Mouse (Mus musculus) Patski (cell line): Measurements from ENCODE around the gene Bcl2l11. TPM values are rescaled to one million over a fixed set of nuclear protein-coding genes. Genes with fewer than 3 reads are reported as not detected.
"Not testable (repeated sequence)": the region's sequence is repeated elsewhere in the genome, so short reads cannot be mapped to it uniquely, and the experiment has no call there.

Experiments used
- ATAC-seq: fragments of 100-300 bp; one replicate; pipeline ENCODE4 v1.8.0; 2021
- CTCF ChIA-PET: fragments of 350-600 bp; sonication (Branson Sonifier 250); formaldehyde crosslinking; loops from one replicate; lab custom pipeline; 2022; ENCODE audit warnings: inconsistent platforms; lab: Charles Lee
- POLR2A ChIA-PET: fragments of 350-600 bp; sonication (Branson Sonifier 250); formaldehyde crosslinking; loops from one replicate; lab custom pipeline; 2022; ENCODE audit warnings: antibody characterized with exemption, inconsistent platforms; lab: Charles Lee
- DNase-seq: peaks from one replicate; pipeline ENCODE4 v3.0.0-alpha.2; 2011; ENCODE audit warnings: low read depth, low spot score
- H3K27me3 ChIP-seq: fragments of 371-371 bp; one replicate; pipeline ENCODE4 v1.5.1; 2021
- CTCF ChIP-seq: fragments of 100-300 bp; IDR thresholded peaks from one replicate; pipeline ENCODE4 v1.5.1; 2021
- in situ Hi-C: fragments of 300-500 bp; cut with MboI; formaldehyde crosslinking; loops from 3 replicates; pipeline ENCODE4 v1.11.1; 2018; ENCODE audit warnings: low pct_unique_long_range_greater_than_20kb, mixed read lengths
- polyA plus RNA-seq: library from polyadenylated mRNA; unstranded; gene quantifications from one replicate; pipeline ENCODE4 v1.2.3, GENCODE M21; 2021

Bcl2l11 gene
- polyA plus RNA-seq, 1 experiment from 2014 or later, result 16.3 TPM

DNA sequence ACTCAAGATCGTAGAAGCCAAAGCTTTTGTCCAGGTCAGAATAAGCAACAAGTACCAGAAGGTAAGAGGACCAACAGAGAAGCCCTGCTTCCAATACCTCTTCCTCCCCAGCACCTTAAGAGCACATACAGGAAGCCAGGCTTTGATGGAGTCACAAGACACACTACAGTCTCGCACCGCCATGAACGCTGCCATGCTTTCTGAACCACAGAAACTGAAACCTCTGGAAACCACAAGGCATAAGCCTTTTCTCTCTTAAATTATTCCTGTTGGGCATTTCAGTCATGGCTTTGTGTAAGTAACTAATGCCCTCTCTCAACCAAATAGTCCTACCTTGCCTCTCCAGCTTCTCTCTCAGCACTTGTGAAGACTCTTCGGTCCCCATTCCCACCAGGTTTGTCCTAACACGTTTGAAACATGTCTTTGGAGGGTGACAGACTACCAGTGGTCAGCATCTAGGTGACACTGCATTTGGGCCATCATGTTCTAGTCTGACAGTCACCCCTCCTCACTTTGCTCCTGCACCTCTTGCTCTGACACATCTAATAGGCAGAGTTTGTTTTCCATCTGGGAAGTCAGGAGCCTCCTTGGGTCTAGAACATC, 35.5 kb upstream of the Bcl2l11 start:
- ChIA-PET CTCF (no interaction called here), POLR2A (no interaction called here)
- DNase-seq (no peak), ATAC-seq (no peak)
- TF ChIP-seq CTCF, result no peak
- in situ Hi-C loops, result no loop called here
- no peaks in the 10 kb centered on the region for H3K27me3 ChIP-seq

DNA sequence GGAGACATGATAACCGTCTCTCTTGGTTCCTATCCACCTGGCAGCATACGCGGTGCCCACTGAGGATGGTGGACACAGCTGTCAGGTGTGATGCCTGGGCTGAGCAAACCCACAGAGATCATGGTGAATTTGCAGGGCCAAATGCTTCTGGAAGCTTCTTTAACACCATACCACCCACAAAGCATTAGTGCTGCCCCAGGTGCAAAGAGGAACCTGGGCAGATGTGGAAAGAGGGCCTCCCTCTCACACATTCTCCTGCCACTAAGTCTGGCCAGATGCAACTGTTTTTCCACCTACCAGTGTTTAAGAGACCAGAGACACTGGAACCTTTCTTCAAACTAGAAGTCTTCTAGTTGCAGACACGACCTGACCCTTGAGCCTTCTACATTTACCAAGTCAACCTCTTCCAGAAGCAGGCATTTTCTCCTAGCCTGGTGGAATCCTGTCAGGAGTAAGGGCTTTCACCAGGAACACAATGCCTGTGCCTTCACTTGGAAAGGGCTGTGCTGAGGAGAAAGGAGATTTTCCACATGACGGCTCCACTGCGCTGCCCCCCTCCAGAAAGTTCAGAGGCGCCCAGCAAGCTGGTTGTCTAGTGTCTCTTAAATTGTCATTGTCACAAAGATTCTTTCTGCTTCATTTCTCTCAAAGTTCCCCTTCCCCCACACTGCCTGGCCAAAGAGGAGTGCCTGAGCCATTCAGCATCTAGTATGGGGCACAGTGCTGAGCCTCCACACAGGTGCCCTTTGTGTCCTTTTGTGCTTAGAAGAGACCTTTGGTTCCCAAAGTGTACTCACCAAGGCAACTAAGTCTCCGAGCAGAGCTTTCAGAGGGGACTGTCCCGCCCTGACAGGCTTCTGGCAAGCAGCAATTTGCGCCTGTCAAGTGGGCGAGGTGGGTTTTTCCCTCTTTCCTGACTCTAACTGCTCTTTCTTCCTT, 34.1 kb upstream of the Bcl2l11 start:
- ATAC-seq (no peak), DNase-seq (no peak)
- in situ Hi-C loops, result no loop called here
- no peaks in the 10 kb centered on the region for H3K27me3 ChIP-seq
- POLR2A ChIA-PET, result no interaction called here
- CTCF ChIA-PET, result no interaction called here
- TF ChIP-seq CTCF, result no peak

DNA sequence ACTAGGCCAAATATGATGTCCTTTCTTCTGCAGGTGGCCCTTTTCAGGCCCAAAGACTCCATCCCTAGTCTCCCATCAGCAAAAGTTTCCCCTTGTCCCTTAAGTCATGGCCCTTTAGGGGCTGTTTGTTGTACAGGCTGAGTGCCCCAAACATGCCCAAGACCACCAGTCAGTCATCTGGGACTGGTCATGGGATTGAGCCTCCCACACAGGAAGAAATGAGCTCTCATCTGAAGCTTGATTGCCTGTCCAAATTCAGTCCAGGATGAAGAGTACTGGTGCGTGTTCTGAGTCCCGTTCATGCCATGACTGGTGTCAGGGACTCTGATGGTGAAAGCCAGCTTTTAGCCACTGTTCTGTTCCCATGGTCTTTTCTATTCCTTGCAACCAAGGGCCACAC, 33.4 kb upstream of the Bcl2l11 start:
- in situ Hi-C loops, result no loop called here
- ATAC-seq, result no peak
- ChIA-PET POLR2A (no interaction called here), CTCF (interaction anchor here (1.1 to 1.6 kb wide), 2 partner anchors 12 to 20 kb away, joined by 3 read pairs; no protein-coding TSS in a partner anchor)
- TF ChIP-seq CTCF, result no peak
- no peaks in the 10 kb centered on the region for H3K27me3 ChIP-seq
- no peak for DNase-seq

DNA sequence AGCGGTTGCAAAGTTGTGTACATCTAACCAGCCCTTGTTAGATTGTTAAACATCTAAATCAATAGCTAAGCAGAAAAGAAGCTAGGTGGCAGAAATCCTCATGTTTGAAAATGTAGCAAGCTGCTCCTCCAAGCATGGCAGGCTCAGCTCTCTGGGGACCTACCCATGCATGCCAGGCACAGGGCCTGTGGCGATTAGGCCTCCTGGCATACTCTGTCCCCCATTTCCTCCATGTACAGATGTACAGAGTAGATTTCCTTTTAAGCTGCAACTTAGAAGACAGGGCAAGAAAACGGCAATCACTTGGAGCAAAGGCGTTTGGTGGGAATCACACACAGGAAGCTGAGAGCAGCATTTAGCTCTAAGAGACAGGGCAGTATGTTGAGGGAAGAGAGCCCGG, 31.6 kb upstream of the Bcl2l11 start:
- ATAC-seq (no peak), DNase-seq (no peak)
- POLR2A ChIA-PET, result no interaction called here
- no peaks in the 10 kb centered on the region for H3K27me3 ChIP-seq
- in situ Hi-C loops, result no loop called here
- TF ChIP-seq CTCF, result no peak
- CTCF ChIA-PET, result no interaction called here

DNA sequence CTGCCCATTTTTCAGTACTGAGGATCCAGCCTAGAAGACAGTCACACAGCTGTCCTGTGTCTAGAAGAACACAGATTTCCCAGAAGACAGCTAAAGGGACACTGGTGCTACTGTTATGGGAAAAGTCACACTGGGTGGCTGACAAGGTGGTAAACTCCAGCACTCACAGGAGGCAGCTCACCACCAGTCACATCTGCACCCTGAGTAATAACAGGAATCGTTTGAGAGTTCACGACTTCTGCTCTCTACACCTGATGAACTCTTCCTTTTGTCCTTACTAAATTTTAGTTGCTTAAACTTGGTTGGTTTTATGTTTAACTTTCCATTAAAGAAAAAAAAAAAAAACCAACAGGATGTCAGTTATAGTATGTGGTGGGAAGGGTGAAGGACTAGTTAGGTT, 31.2 kb upstream of the Bcl2l11 start:
- no peaks in the 10 kb centered on the region for H3K27me3 ChIP-seq
- POLR2A ChIA-PET, result no interaction called here
- CTCF ChIA-PET, result interaction anchor here (1.1 kb wide), 1 partner anchor 411 kb away, joined by 3 read pairs; no protein-coding TSS in a partner anchor
- no peak for TF ChIP-seq CTCF
- DNase-seq, result no peak
- in situ Hi-C loops, result no loop called here
- ATAC-seq, result no peak

DNA sequence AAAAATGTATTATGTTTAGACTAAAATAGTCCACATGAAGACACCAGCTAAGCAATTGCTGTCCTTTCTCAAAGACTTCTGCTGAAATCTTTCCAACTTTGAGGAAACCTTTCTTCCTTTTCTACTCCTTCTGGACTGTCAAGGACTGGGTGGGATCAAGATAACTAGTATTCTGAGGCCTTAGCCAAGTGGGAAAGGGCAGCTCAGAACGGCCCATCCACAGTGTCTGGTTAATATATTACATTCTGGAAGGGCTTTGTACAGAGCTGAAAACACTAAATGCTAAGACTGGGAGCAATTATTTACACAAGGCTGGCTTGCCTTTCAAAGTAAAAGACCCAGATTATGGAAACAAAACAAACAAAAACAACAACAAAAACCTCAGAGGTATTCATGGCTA, 30.6 kb upstream of the Bcl2l11 start:
- POLR2A ChIA-PET, result no interaction called here

DNA sequence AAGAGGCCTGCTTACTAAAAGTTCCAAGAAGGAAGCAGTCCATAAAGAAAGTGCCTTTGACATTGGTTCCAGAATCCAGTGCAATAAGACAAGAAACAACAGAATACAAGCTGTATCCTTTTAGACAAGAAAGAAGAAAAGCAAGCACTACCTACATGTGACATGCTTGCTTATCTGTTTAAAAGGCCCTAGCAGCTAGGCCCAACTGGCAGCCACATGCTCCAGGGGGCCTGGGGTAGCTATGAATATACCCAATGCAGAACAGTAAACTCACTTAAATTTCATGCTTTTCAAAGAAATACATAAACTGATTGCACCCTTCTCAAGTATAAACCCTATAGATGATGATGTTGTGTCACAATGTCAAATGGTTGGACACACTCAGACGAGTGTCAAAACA, 29.8 kb upstream of the Bcl2l11 start:
- peaks cover 9% of the 10 kb centered on the region for H3K27me3 ChIP-seq
- ChIA-PET POLR2A (no interaction called here), CTCF (interaction anchor here (1.1 kb wide), 1 partner anchor 27 kb away, joined by 3 read pairs; no protein-coding TSS in a partner anchor)
- no peak for DNase-seq
- in situ Hi-C loops, result no loop called here
- TF ChIP-seq CTCF, result no peak
- ATAC-seq, result no peak

More for the DNA sequence above, 30.6 kb upstream of the Bcl2l11 start:
- CTCF ChIA-PET, result interaction anchor here (1.1 kb wide), 1 partner anchor 412 kb away, joined by 3 read pairs; no protein-coding TSS in a partner anchor
- in situ Hi-C loops, result no loop called here
- peaks cover 6% of the 10 kb centered on the region for H3K27me3 ChIP-seq
- ATAC-seq (no peak), DNase-seq (no peak)
- no peak for TF ChIP-seq CTCF

DNA sequence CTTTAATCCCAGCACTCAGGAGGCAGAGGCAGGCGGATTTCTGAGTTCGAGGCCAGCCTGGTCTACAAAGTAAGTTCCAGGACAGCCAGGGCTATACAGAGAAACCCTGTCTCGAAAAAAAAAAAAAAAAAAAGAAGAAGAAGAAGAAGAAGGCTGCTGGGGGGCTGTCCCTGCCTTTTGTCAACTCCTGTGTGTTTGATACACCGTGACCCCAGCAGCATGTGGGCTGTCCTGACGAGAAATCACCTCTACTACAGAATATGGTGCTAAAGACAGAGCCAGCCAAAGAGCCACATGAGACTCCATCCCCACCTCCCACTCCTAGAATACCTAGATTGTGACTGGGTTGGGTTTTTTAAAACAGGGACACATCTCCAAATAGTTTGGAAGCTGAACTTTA, 27.7 kb upstream of the Bcl2l11 start:
- ATAC-seq, result not testable (repeated sequence)

DNA sequence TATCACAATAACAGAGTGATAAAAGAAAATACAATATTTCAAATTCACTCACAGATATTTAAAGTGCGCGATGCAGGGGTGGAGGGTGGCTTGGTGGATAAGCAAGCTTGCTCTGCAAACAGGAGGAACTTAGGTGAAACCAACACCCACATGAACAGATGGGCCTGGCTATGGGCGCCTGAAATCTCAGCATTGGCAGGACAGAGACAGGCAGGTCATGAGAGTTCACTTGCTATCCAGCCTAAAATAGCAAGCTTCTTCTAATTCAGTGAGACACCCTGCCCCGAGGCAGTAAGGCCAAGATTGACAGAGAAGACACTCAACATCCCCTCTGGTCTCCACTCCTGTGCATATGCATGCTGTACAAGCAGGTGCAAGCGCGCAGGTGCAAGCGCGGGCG, 23.8 kb upstream of the Bcl2l11 start:
- TF ChIP-seq CTCF, result no peak
- H3K27me3 ChIP-seq, result peaks cover 9% of the 10 kb centered on the region
- in situ Hi-C loops, result loop anchor here (25.0 kb wide), 1 partner anchor 215 kb away; no protein-coding TSS in a partner anchor
- DNase-seq (no peak), ATAC-seq (no peak)
- ChIA-PET CTCF (no interaction called here), POLR2A (no interaction called here)

More for the DNA sequence above, 27.7 kb upstream of the Bcl2l11 start:
- DNase-seq, in situ Hi-C loops, POLR2A ChIA-PET, CTCF ChIA-PET, H3K27me3 ChIP-seq: not testable (repeated sequence)

DNA sequence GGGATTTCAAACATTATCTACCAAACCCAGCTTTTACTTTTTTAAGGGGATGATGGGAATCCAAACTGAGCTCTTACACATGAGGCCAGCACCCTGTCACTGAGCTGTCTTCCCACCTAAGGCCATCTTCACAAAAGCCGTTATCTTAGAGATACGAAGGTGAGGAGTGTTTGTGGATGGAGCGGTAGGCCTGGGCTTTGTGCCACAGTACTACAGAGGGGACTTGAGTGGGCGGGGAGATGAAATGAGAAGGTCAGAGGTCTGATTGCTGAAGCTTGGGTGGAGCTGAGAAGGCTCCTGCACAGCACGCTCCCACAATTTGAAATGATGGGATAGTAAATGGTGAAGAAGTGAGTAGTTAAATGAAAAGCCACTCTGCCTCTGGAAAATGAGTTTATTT, 21.0 kb upstream of the Bcl2l11 start:
- no peak for TF ChIP-seq CTCF
- POLR2A ChIA-PET, result no interaction called here
- ATAC-seq (no peak), DNase-seq (no peak)
- H3K27me3 ChIP-seq, result peaks cover 8% of the 10 kb centered on the region
- CTCF ChIA-PET, result no interaction called here
- in situ Hi-C loops, result loop anchor here (25.0 kb wide), 1 partner anchor 218 kb away; no protein-coding TSS in a partner anchor

DNA sequence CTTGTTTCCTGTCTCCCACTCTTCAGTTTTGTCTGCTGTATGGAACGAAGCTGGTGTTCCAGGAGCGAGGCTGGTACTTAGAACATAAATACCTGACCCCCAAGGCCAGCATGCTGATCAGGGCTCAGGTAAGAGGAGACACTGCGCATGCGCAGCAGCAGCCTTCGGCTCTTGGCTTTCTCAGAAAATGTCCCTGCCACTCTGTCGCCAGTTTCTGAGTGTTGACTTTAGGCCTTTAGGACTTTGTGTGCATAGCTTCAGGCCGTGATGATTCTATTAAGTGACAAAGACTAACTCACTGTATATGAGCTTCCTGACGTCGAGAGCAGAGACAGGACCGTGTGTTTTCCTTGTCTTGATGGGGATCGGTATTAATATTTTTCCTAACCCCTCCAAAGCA, 20.2 kb upstream of the Bcl2l11 start:
- no peak for ATAC-seq
- no peak for TF ChIP-seq CTCF
- ChIA-PET CTCF (interaction anchor here (1.0 kb wide), 1 partner anchor 17 kb away, joined by 3 read pairs; no protein-coding TSS in a partner anchor), POLR2A (no interaction called here)
- in situ Hi-C loops, result loop anchor here (25.0 kb wide), 1 partner anchor 218 kb away; no protein-coding TSS in a partner anchor
- no peak for DNase-seq
- no peaks in the 10 kb centered on the region for H3K27me3 ChIP-seq
